Mouse (Mus musculus) myocyte (in vitro differentiated cells): Measurements from ENCODE around the gene Tigit. TPM values are rescaled to one million over a fixed set of nuclear protein-coding genes. Genes with fewer than 3 reads are reported as not detected.

Experiments used
- H3K27me3 ChIP-seq: one replicate; pipeline ENCODE4 v1.6.1; 2011; ENCODE audit not compliant: control insufficient read depth, insufficient read depth, insufficient read length
- H3K36me3 ChIP-seq: one replicate; pipeline ENCODE4 v1.6.1; 2011; ENCODE audit not compliant: control insufficient read depth, insufficient read depth
- H3K4me2 ChIP-seq: one replicate; pipeline ENCODE4 v1.6.1; 2011; ENCODE audit warnings: low read depth, control low read depth
- H3K4me3 ChIP-seq: one replicate; pipeline ENCODE4 v1.5.1; 2011; ENCODE audit warnings: mild to moderate bottlenecking, control low read depth, moderate library complexity
- H3K79me2 ChIP-seq: one replicate; pipeline ENCODE4 v1.6.1; 2011; ENCODE audit not compliant: control insufficient read depth, insufficient read depth
- H3ac ChIP-seq: one replicate; pipeline ENCODE4 v1.6.1; 2011; ENCODE audit not compliant: control insufficient read depth, insufficient read length
- CEBPB ChIP-seq: IDR thresholded peaks from 2 replicates; pipeline ENCODE4 v1.6.1; 2011; ENCODE audit warnings: mild to moderate bottlenecking, moderate library complexity; ENCODE audit not compliant: poor library complexity, insufficient read depth, severe bottlenecking
- E2F4 ChIP-seq: IDR thresholded peaks from one replicate; pipeline ENCODE4 v1.6.1; 2011; ENCODE audit warnings: mild to moderate bottlenecking, control low read depth, moderate library complexity; ENCODE audit not compliant: insufficient read depth
- MAX ChIP-seq: IDR thresholded peaks from one replicate; pipeline ENCODE4 v1.6.1; 2011; ENCODE audit warnings: low read depth, mild to moderate bottlenecking, control low read depth
- MYOD1 ChIP-seq, 3 experiments: IDR thresholded peaks; one replicate each; pipeline ENCODE4 v1.6.1; 2011; ENCODE audit warnings: control low read depth in 2 of 3, low read depth in 2 of 3, mild to moderate bottlenecking in 2 of 3, moderate library complexity in 1 of 3; ENCODE audit not compliant: insufficient read length in 2 of 3, control insufficient read depth in 1 of 3
- MYOG ChIP-seq, 3 experiments: IDR thresholded peaks; one replicate each; pipeline ENCODE4 v1.6.1; 2011; ENCODE audit warnings: control low read depth in 2 of 3, low read depth in 2 of 3, mild to moderate bottlenecking in 2 of 3; ENCODE audit not compliant: insufficient read length in 2 of 3, control insufficient read depth in 1 of 3, insufficient read depth in 1 of 3
- POLR2A ChIP-seq: IDR thresholded peaks from one replicate; pipeline ENCODE4 v1.6.1; 2011; ENCODE audit warnings: low read depth, mild to moderate bottlenecking, control low read depth, moderate library complexity; ENCODE audit not compliant: insufficient read length
- POLR2AphosphoS2 ChIP-seq: IDR thresholded peaks from one replicate; pipeline ENCODE4 v1.6.1; 2011; ENCODE audit warnings: low read depth, control low read depth; ENCODE audit not compliant: insufficient read length
- REST ChIP-seq: IDR thresholded peaks from one replicate; pipeline ENCODE4 v1.6.1; 2011; ENCODE audit warnings: mild to moderate bottlenecking, control low read depth, moderate library complexity; ENCODE audit not compliant: insufficient read depth, insufficient read length
- SRF ChIP-seq: IDR thresholded peaks from one replicate; pipeline ENCODE4 v1.6.1; 2011; ENCODE audit warnings: low read depth; ENCODE audit not compliant: control insufficient read depth, insufficient read length
- TCF12 ChIP-seq: IDR thresholded peaks from one replicate; pipeline ENCODE4 v1.6.1; 2011; ENCODE audit warnings: mild to moderate bottlenecking, control low read depth; ENCODE audit not compliant: poor library complexity, insufficient read depth, severe bottlenecking
- TCF3 ChIP-seq: IDR thresholded peaks from one replicate; pipeline ENCODE4 v1.6.1; 2011; ENCODE audit warnings: low read depth, control low read depth; ENCODE audit not compliant: insufficient read length
- USF1 ChIP-seq: IDR thresholded peaks from one replicate; pipeline ENCODE4 v1.6.1; 2011; ENCODE audit warnings: low read depth, mild to moderate bottlenecking, control low read depth, moderate library complexity
- polyA plus RNA-seq: library from polyadenylated mRNA; unstranded; fragments of >200 nt; fragmentation: generic; extraction: Trizol; gene quantifications from one replicate; pipeline ENCODE4 v1.2.1, GENCODE M21; 2012; ENCODE audit warnings: missing spikeins

The Tigit gene
- polyA plus RNA-seq, 1 experiment, result 2.2 TPM

GRCm38 (mm10) chr16:43672697-43673096, 8.8 kb upstream of the Tigit start:
- Histone ChIP-seq H3K4me2 (no peak overlapping the region), H3ac (no peak overlapping the region), H3K27me3 (no peaks in the 10 kb centered on the region), H3K79me2 (no peaks in the 10 kb centered on the region), H3K36me3 (no peaks in the 10 kb centered on the region), H3K4me3 (no peak overlapping the region)
- TF ChIP-seq USF1 (no peak), POLR2AphosphoS2 (no peak), MAX (no peak), SRF (no peak), TCF12 (no peak), CEBPB (no peak), POLR2A (no peak), MYOD1 (IDR thresholded peaks at IDR 0.05; ENCODE audit: control insufficient read depth in 1 of 3, insufficient read length in 2 of 3, low read depth in 2 of 3) (no peak), REST (no peak), E2F4 (no peak), TCF3 (no peak), MYOG (IDR thresholded peaks at IDR 0.05; ENCODE audit: control insufficient read depth in 1 of 3, insufficient read depth in 1 of 3, insufficient read length in 2 of 3, low read depth in 2 of 3) (no peak)

- Histone ChIP-seq H3K79me2 (no peaks in the 10 kb centered on the region), H3K27me3 (no peaks in the 10 kb centered on the region), H3K36me3 (no peaks in the 10 kb centered on the region), H3K4me3 (no peak overlapping the region), H3ac (no peak overlapping the region), H3K4me2 (no peak overlapping the region)
- TF ChIP-seq TCF12, result no peak
- no peak for TF ChIP-seq POLR2AphosphoS2
Measured at GRCm38 (mm10) chr16:43671972-43672371, 8.0 kb upstream of the Tigit start.

DNA sequence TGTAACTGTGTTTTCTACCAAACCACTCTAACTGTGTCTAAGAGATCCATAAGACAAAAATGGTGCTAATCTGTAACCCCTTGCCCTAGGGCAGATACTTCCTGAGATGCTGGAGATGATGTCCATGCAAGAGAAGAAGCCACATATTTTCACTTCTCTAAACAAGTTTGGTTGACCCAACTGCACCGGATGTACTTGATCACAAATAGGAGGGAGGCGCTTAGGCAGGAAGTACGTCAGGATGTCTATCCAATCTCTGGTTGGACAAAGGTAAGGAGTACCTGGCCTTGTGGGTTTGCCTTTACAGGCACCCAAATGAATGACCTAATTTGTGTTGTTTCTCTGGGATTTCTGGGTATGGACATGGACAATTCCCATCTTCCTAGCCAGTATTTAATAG, 4.3 kb upstream of the Tigit start:
- no peaks in the 10 kb centered on the region for H3K27me3 ChIP-seq

DNA sequence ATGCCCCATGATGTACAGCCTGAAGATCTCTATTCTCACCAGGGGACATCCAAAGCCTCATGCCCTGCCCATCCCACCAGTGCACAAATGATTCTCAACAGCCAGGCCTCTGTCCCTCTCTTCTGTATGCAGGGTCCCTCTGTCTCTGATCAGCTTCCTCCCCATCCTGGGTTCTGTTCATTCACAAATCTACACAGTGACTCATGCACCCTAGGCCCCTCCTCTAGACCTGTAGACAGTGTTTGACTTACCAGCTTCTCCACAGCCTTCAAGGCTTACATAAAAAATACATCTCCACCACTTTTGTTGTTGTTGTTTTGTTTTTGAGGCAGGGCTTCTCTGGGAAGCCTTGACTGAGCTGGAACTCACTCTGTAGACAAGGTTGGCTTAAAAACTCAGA, 915 bp upstream of the Tigit start:
- H3K36me3 ChIP-seq, result no peaks in the 10 kb centered on the region
- no peaks in the 10 kb centered on the region for H3K79me2 ChIP-seq
- no peak overlapping the region for H3K4me3 ChIP-seq
- H3K4me2 ChIP-seq, result peak overlapping the region; percentile 75
- H3ac ChIP-seq, result no peak overlapping the region
- TF ChIP-seq TCF12, result no peak
- no peaks in the 10 kb centered on the region for H3K27me3 ChIP-seq

More for the DNA sequence above, 4.3 kb upstream of the Tigit start:
- H3ac ChIP-seq, result no peak overlapping the region
- H3K4me3 ChIP-seq, result no peak overlapping the region
- no peaks in the 10 kb centered on the region for H3K79me2 ChIP-seq
- no peaks in the 10 kb centered on the region for H3K36me3 ChIP-seq
- no peak overlapping the region for H3K4me2 ChIP-seq
- TF ChIP-seq TCF3, result no peak
- TF ChIP-seq TCF12, result no peak
- no peak for TF ChIP-seq REST
- TF ChIP-seq POLR2A, result no peak
- TF ChIP-seq E2F4, result no peak
- TF ChIP-seq MYOG (IDR thresholded peaks at IDR 0.05; ENCODE audit: control insufficient read depth in 1 of 3, insufficient read depth in 1 of 3, insufficient read length in 2 of 3, low read depth in 2 of 3), result no peak
- TF ChIP-seq SRF, result no peak
- TF ChIP-seq MYOD1 (IDR thresholded peaks at IDR 0.05; ENCODE audit: control insufficient read depth in 1 of 3, insufficient read length in 2 of 3, low read depth in 2 of 3), result no peak
- TF ChIP-seq CEBPB, result no peak
- no peak for TF ChIP-seq USF1
- TF ChIP-seq POLR2AphosphoS2, result no peak
- TF ChIP-seq MAX, result no peak

DNA sequence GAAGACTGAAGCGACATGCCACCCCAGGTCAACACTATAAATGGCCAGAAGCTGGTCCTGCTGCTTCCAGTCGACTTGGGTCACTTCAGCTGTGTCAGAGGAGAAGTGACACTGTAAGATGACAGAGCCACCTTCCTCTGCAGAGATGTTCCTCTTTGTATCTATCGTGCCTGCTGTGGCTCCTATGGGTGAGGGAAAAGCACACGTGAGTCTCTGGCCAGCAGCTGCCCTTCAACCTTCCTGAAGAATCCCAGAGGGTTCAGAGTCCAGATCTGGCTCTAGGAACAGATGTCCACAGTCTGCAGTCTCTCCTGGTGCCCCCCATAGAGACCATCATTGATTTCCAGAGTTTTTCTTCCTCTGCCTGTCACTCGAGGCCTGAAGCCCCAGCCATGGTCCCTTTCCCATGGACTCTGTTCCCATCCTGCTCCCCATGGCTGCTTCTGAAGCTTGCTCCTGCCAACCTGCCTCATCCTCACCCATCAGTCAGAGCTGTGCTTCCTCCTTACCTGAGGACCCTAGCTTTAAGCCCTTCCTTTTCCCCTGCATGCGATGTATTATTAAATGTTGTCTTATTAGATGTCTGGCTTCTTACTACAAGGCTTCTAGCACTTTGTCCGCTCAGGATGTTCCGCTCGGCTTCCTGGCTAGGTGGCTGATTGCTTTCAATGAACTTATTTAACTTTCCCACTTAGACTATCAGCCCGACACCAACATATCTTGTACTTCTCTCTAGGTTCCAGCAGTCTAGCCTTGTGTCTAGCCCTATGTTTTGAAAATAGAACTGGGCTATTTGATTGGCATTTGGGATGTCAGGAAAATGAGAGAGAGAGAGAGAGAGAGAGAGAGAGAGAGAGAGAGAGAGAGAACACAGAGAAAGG, 1.6 kb downstream of the Tigit start:
- no peaks in the 10 kb centered on the region for H3K36me3 ChIP-seq
- TF ChIP-seq TCF12, result no peak
- no peak for TF ChIP-seq SRF
- H3K27me3 ChIP-seq, result no peaks in the 10 kb centered on the region

GRCm38 (mm10) chr16:43661576-43661975, 2.4 kb downstream of the Tigit start:
- Histone ChIP-seq H3K36me3 (no peaks in the 10 kb centered on the region), H3K79me2 (no peaks in the 10 kb centered on the region), H3K4me2 (no peak overlapping the region), H3K4me3 (no peak overlapping the region), H3K27me3 (no peaks in the 10 kb centered on the region), H3ac (no peak overlapping the region)
- TF ChIP-seq MYOD1 (IDR thresholded peaks at IDR 0.05; ENCODE audit: control insufficient read depth in 1 of 3, insufficient read length in 2 of 3, low read depth in 2 of 3) (no peak), MAX (no peak), CEBPB (no peak), E2F4 (no peak)

More for the DNA sequence above, 1.6 kb downstream of the Tigit start:
- H3K4me2 ChIP-seq, result no peak overlapping the region
- no peaks in the 10 kb centered on the region for H3K79me2 ChIP-seq
- no peak overlapping the region for H3K4me3 ChIP-seq
- H3ac ChIP-seq, result no peak overlapping the region
